Mouse (Mus musculus): ENCODE data around the gene Mtif2. TPM values are rescaled to one million over a fixed set of nuclear protein-coding genes. Genes with fewer than 3 reads are reported as not detected.

The Mtif2 gene
- polyA plus RNA-seq, 1 experiment: 28.2 TPM

DNA sequence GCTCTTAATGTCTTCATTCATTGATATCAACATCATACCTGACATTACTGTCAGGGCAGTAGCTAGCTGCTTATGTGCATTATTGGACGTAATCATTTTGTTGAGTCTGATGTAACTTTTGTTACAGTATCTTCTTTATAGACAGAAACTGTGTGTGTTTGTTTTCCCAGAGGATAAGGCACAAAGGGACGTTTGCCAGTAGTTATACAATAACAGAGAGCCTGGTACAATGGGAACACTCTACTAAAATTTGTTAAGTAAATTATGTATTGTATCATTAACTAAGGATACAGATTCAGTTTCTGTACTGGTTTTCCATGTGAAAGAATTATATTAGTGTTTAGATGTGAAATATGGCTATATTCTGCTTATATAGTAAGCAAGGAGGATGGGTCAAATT, 46.4 kb downstream of the Mtif2 start:
- H3K27ac ChIP-seq (ENCODE audit: insufficient read depth, low read length): no peak overlapping the region
- no peaks in the 10 kb centered on the region for H3K27me3 ChIP-seq (ENCODE audit: control insufficient read depth, insufficient read depth, low read length)
- 78% methylated on average over 2 of the region's 2 CpGs for WGBS
- no peaks in the 10 kb centered on the region for H3K4me1 ChIP-seq (ENCODE audit: control insufficient read depth, insufficient read depth, low read length)
- no peak overlapping the region for H3K4me3 ChIP-seq (replicated peaks; ENCODE audit: insufficient read depth, low read depth, low read length)
- TF ChIP-seq POLR2A (IDR thresholded peaks at IDR 0.05; ENCODE audit: borderline replicate concordance, insufficient read depth, low read length): no peak
- TF ChIP-seq CTCF (IDR thresholded peaks at IDR 0.05; ENCODE audit: borderline replicate concordance, insufficient read depth, low read depth, low read length): no peak
- no peak for DNase-seq

DNA sequence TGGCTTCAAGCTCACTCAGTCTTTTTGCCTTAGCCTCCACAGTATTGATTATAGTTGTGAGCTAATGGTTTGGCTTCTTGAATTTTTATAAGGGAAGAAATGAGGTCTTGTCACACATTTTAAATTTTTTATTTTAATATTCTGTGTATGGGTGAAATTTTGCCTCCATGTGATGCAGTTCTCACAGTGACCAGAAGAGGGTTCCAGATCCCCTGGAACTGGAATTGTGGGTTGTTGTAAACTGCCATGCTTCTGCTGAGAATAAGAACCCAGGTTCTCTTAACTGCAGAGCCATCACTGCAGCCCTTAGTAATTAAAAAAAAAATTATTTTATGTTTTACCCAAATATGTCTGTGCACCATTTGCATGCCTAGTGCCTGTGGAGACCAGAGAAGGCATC, 53.4 kb downstream of the Mtif2 start:
- Histone ChIP-seq H3K4me3 (replicated peaks; ENCODE audit: insufficient read depth, low read depth, low read length) (no peak overlapping the region), H3K27me3 (ENCODE audit: control insufficient read depth, insufficient read depth, low read length) (no peaks in the 10 kb centered on the region), H3K27ac (ENCODE audit: insufficient read depth, low read length) (no peak overlapping the region), H3K4me1 (ENCODE audit: control insufficient read depth, insufficient read depth, low read length) (no peaks in the 10 kb centered on the region)
- TF ChIP-seq CTCF (IDR thresholded peaks at IDR 0.05; ENCODE audit: borderline replicate concordance, insufficient read depth, low read depth, low read length) (no peak; the same call in 1 of the 2 replicates), POLR2A (IDR thresholded peaks at IDR 0.05; ENCODE audit: borderline replicate concordance, insufficient read depth, low read length) (no peak)
- DNase-seq: no peak

Other genes starting within 250 kb of the Mtif2 start
- 13.1 and 14.4 TPM in 2 replicates for gene Ccdc88a, start 152.8 kb upstream of the Mtif2 start, polyA plus RNA-seq (2012; rRNA removed)
- gene Prorsd1, start 11.4 kb upstream of the Mtif2 start, polyA plus RNA-seq (2012; rRNA removed): 6.2 and 6.3 TPM in 2 replicates
- 0.07 and 0.25 TPM in 2 replicates for gene Clhc1, start 21.5 kb downstream of the Mtif2 start, polyA plus RNA-seq (2012; rRNA removed)
- gene Rps27a, start 21.7 kb downstream of the Mtif2 start, polyA plus RNA-seq (2012; rRNA removed): 491 and 545 TPM in 2 replicates
- 370 and 418 TPM in 2 replicates for gene Rtn4, start 166.5 kb downstream of the Mtif2 start, polyA plus RNA-seq (2012; rRNA removed)

Measured in cerebellum, adult 2 months (tissue).